Mouse (Mus musculus): ENCODE data around the gene Ptpre.

- TF ChIP-seq IRF4 (IDR thresholded peaks at IDR 0.05; ENCODE audit: low read depth, low read length) (no peak), CTCF (conservative IDR thresholded peaks at IDR 0.05 in 1 of 2, IDR thresholded peaks at IDR 0.05 in 1 of 2; ENCODE audit: low read depth in 2 of 2, low read length in 2 of 2) (no peak), POLR2A (IDR thresholded peaks at IDR 0.05; ENCODE audit: low read depth, low read length) (no peak), EP300 (IDR thresholded peaks at IDR 0.05; ENCODE audit: low read length) (no peak), PAX5 (IDR thresholded peaks at IDR 0.05; ENCODE audit: low read length) (no peak), ZC3H11A (IDR thresholded peaks at IDR 0.05; ENCODE audit: low read depth, low read length) (no peak), ZMIZ1 (IDR thresholded peaks at IDR 0.05; ENCODE audit: low read depth, low read length) (no peak), MXI1 (IDR thresholded peaks at IDR 0.05; ENCODE audit: low read depth, low read length) (no peak)
Measured at GRCm38 (mm10) chr7:135715166-135715565, 177.9 kb downstream of the Ptpre start.
